Mouse (Mus musculus) midbrain, embryonic 12.5 days (tissue): Measurements from ENCODE around the gene Urb1. TPM values are rescaled to one million over a fixed set of nuclear protein-coding genes. Genes with fewer than 3 reads are reported as not detected.
"Not testable (repeated sequence)": the region's sequence is repeated elsewhere in the genome, so short reads cannot be mapped to it uniquely, and the experiment has no call there.

Experiments used
- ATAC-seq: fragments of 200-750 bp; cut with Nextera tagmentation; 2 replicates; pipeline ENCODE4 v1.8.0; 2017; ENCODE audit warnings: low read depth, moderate TSS enrichment, moderate library complexity; ENCODE audit not compliant: low FRiP score
- H3K27ac ChIP-seq: fragments of 300-500 bp; sonication (generic); replicated peaks from 2 replicates; pipeline ENCODE4 v1.5.1; 2016; ENCODE audit warnings: mild to moderate bottlenecking
- H3K27me3 ChIP-seq: fragments of 300-500 bp; sonication (generic); 2 replicates; pipeline ENCODE4 v1.6.1; 2016; ENCODE audit warnings: mild to moderate bottlenecking
- H3K36me3 ChIP-seq: fragments of 300-500 bp; sonication (generic); 2 replicates; pipeline ENCODE4 v1.6.1; 2016
- H3K4me1 ChIP-seq: fragments of 300-500 bp; sonication (generic); 2 replicates; pipeline ENCODE4 v1.6.1; 2016
- H3K4me2 ChIP-seq: fragments of 300-500 bp; sonication (generic); replicated peaks from 2 replicates; pipeline ENCODE4 v1.6.1; 2016; ENCODE audit warnings: mild to moderate bottlenecking, moderate library complexity
- H3K4me3 ChIP-seq: fragments of 300-500 bp; sonication (generic); 2 replicates; pipeline ENCODE4 v1.5.1; 2016; ENCODE audit warnings: mild to moderate bottlenecking
- H3K9ac ChIP-seq: fragments of 300-500 bp; sonication (generic); replicated peaks from 2 replicates; pipeline ENCODE4 v1.6.1; 2016; ENCODE audit warnings: mild to moderate bottlenecking, moderate library complexity
- H3K9me3 ChIP-seq: fragments of 300-500 bp; sonication (generic); 2 replicates; pipeline ENCODE4 v1.6.1; 2016; ENCODE audit warnings: mild to moderate bottlenecking
- WGBS: fragments of 180-500 bp; shearing (Covaris S2); methylation state at CpG from one replicate; pipeline ENCODE4 v1.1.7; 2016; 5-methylcytosine and 5-hydroxymethylcytosine counted together
- polyA plus RNA-seq: library from polyadenylated mRNA; unstranded; fragments of >200 nt; fragmentation: Nextera tagmentation; extraction: Ambion mirVana; gene quantifications from 2 replicates; pipeline ENCODE4 v1.2.1, GENCODE M21; 2016

Gene Urb1
- polyA plus RNA-seq, 1 experiment from 2014 or later, result 13.8 TPM

DNA sequence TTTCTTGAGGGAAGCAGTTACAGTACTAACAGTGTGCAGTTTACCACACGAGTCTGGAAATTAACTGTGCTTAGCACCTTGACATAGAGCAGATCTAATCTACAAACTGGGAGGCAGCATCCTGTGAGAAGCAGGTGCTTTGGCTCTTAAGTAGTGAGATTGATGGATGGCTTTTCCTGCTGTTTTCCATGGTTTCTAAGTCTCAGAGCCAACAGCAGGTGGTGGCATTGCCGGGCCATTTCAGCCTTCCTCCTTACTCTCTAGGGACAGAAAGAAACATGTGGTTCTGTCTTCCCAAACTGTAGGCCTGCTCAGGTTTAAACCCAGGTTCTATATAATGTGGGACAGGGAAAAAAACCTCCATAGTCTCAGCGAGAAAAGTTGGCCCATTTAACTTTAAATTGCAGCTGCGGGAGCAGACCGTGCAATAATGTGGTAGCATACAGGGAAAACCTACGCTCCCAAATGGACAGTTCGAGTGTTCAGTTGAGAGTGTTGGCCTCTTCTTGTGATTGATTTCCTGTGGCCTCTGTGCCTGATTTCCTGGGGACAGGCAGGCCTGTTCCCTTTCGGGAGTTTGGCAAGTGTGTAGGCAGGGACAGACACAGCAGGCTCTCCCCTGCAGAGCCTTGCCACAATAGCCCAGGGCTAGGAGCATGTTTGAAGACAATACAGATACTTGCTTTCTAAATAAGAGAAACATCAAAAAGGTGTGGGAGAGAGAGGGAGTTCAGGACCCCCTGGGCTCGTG, 23.0 kb upstream of the Urb1 start:
- H3K9me3 ChIP-seq, result no peaks in the 10 kb centered on the region
- no peak for ATAC-seq
- H3K9ac ChIP-seq, result no peak overlapping the region
- H3K4me3 ChIP-seq, result no peak overlapping the region
- H3K27ac ChIP-seq, result no peak overlapping the region
- peaks cover 70% of the 10 kb centered on the region for H3K27me3 ChIP-seq
- H3K4me2 ChIP-seq, result no peak overlapping the region
- peaks cover 34% of the 10 kb centered on the region for H3K4me1 ChIP-seq
- 27% methylated on average over 9 of the region's 9 CpGs for whole genome bisulfite sequencing
- no peaks in the 10 kb centered on the region for H3K36me3 ChIP-seq

DNA sequence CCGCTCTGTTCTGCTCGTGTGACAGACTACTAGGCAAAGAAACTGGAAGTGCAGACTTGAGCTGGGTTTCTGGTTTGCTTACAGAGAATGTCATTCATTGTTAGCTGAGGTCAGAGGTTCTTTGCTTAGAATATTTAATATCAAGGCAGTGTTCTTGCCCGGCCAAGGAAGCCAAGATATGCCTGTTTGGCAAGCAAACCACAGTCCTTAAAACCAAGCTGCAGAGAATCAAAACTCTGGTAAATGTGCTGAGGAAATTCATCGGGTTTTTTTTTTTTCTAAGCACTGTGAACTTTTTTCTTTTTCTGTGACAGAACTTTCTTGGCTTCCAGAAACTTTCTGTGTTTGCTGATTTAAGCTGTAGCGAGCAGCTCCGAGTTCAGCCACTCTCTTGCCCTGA, 22.3 kb upstream of the Urb1 start:
- no peaks in the 10 kb centered on the region for H3K36me3 ChIP-seq
- no peak for ATAC-seq
- H3K4me2 ChIP-seq, result 0 out of 2 replicates have a peak overlapping the region, but pooled peaks have one; percentile 1
- no peaks in the 10 kb centered on the region for H3K9me3 ChIP-seq
- peaks cover 72% of the 10 kb centered on the region for H3K27me3 ChIP-seq
- WGBS, result 42% methylated on average over 6 of the region's 6 CpGs
- H3K27ac ChIP-seq, result no peak overlapping the region
- no peak overlapping the region for H3K9ac ChIP-seq
- H3K4me1 ChIP-seq, result peaks cover 34% of the 10 kb centered on the region
- no peak overlapping the region for H3K4me3 ChIP-seq

DNA sequence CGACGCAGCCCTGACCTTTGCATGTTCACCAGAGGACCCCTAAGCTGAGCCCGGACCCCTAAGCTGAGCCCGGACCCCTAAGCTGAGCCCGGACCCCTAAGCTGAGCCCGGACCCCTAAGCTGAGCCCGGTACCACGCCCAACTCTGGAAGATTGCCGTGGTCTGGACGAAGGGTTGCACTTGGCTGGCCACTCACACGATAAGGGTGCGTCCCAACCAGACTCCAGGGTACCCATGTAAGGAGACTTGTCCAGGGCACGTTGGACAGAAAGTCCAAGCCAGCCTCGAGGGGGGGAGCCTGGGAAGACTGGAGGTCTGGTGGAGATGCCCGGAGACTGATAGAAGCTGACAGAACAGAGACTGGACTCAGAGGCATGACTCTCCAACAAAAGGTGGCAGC, 21.5 kb upstream of the Urb1 start:
- H3K4me1 ChIP-seq, result peaks cover 34% of the 10 kb centered on the region
- ATAC-seq, result no peak
- peak overlapping the region; percentile 47 for H3K4me3 ChIP-seq
- H3K27ac ChIP-seq, result no peak overlapping the region
- H3K27me3 ChIP-seq, result peaks cover 72% of the 10 kb centered on the region
- H3K36me3 ChIP-seq, result no peaks in the 10 kb centered on the region
- peak overlapping the region; percentile 87 for H3K4me2 ChIP-seq
- WGBS, result 29% methylated on average over 15 of the region's 15 CpGs
- H3K9me3 ChIP-seq, result no peaks in the 10 kb centered on the region
- H3K9ac ChIP-seq, result no peak overlapping the region

DNA sequence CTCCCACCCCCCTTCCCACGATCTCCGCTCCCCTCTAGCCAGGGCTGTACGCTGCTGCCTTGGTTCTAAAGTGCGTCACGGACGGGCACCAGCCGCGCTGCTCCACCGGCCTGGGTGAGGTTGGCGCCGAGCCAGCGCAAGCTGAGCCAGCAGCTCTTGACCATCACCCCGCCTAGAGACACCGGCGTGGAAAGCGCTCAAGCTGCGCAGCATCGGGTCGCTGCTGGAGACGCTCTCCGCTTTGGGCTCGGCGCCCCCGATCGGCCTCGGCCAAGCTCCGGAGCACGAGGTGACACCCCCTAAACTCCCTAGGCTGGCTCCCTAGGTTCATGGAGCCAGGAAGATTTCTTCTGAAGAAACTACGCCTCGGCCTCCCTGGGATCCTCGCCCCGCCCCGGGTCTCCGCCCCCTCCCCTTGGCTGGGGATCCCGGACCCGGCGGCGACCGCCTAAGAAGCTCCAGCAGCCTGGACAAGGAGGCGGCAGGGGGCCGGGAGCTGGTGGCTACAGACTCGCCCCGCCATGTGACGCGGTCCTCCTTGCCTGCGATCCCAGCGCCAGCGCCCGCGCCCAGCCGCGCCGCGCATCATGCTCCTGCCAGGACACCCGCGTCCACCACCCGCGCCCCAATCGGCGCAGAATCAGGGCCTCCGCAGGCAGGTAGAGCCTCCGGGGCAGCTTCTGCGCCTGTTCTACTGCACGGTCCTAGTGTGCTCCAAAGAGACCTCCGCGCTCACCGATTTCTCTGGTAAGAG, 20.6 kb upstream of the Urb1 start:
- no peak overlapping the region for H3K27ac ChIP-seq

DNA sequence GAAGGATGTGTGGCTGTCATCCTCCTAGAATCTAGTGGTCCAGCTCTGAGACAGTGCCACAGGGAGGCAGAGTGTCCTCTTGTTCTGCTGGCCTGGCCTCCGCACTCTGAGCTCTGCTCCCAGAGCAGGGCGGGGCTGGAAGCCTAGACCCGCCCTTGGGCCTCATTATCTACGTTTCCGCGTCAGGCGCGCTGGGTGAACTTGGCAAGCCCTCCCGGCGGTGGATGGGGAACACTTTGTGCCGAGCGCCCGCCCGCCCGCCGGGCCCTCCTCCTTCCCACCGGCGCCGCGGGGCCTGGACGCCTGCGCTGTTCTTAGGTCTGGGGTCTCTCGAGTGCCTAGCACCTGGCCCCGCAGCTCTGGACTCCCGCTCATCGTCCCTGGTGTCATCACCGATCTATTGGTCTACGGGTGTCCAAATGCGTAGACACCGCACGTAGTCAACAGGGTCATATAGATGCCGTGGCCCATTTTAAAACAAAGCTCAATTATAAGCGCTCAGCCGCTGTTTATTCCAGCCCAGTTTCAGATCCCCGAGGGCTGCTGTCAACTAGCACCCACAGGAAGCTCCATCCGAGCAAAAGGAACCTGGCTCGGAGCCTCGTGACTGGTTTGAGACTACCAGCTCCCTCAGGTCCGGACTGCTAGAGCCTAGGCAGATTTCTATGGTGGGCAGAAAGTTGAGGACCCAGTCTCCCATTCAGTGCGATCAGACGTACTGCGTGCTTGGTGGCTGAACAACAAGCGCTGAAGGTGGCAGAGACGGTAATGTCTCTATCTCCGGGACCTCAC, 19.9 kb upstream of the Urb1 start:
- H3K27ac ChIP-seq, result no peak overlapping the region
- peak overlapping the region; percentile 63 for H3K9ac ChIP-seq
- H3K27me3 ChIP-seq, result peaks cover 70% of the 10 kb centered on the region
- H3K4me3 ChIP-seq, result peak overlapping the region; percentile 47
- H3K9me3 ChIP-seq, result no peaks in the 10 kb centered on the region
- peak; percentile 71 for ATAC-seq
- WGBS, result under 1% methylated on average over 45 of the region's 45 CpGs
- H3K4me2 ChIP-seq, result peak overlapping the region; percentile 87
- H3K4me1 ChIP-seq, result peaks cover 34% of the 10 kb centered on the region
- no peaks in the 10 kb centered on the region for H3K36me3 ChIP-seq

More for the DNA sequence above, 20.6 kb upstream of the Urb1 start:
- H3K36me3 ChIP-seq, result no peaks in the 10 kb centered on the region
- H3K4me3 ChIP-seq, result peak overlapping the region; percentile 47
- H3K27me3 ChIP-seq, result peaks cover 72% of the 10 kb centered on the region
- peak overlapping the region; percentile 63 for H3K9ac ChIP-seq
- peak overlapping the region; percentile 87 for H3K4me2 ChIP-seq
- H3K4me1 ChIP-seq, result peaks cover 34% of the 10 kb centered on the region
- ATAC-seq, result peak; percentile 81
- 1% methylated on average over 67 of the region's 67 CpGs for WGBS
- H3K9me3 ChIP-seq, result no peaks in the 10 kb centered on the region

DNA sequence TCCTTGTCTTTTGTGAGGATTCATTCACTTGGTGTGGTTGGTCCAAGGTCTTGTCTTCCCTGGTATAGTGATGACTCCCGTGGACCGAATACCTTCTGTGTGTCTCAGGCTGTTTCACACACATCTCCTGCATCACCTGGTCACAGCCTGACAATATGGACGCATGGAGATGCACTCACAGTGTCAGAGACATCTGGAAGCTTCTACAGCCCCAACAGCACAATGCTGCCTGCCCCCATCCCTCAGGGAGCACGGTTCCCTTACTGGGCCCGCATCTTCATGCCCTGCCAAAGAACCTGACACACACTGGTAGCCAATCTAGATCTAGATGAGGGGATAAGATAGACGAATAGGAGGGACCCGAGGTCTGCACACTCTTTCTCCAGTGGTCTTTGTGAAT, 18.9 kb upstream of the Urb1 start:
- peaks cover 34% of the 10 kb centered on the region for H3K4me1 ChIP-seq
- peaks cover 64% of the 10 kb centered on the region for H3K27me3 ChIP-seq
- 79% methylated on average over 7 of the region's 7 CpGs for WGBS
- no peaks in the 10 kb centered on the region for H3K9me3 ChIP-seq
- ATAC-seq, result no peak
- H3K4me2 ChIP-seq, result no peak overlapping the region
- no peaks in the 10 kb centered on the region for H3K36me3 ChIP-seq
- no peak overlapping the region for H3K4me3 ChIP-seq
- H3K27ac ChIP-seq, result no peak overlapping the region
- H3K9ac ChIP-seq, result no peak overlapping the region

DNA sequence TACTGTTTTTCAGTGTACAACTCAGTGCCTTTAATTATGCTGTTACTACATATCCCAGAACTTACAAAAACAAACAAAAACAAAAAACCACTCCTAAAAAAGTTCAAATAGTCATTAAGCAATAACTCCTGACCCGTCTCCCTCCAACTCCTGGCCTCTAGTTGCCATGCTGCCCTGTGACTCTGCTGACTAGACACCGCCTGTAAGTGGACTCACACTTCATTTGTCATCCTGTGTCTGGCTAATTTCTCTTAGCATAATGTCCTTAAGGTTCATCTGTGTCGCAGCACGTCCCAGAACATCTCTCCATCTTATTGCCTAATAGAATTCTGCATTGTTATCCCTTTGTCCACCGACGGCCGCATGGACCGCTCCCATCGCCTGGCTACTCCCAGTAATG, 17.3 kb upstream of the Urb1 start:
- 85% methylated on average over 9 of the region's 9 CpGs for WGBS
- H3K4me1 ChIP-seq, result peaks cover 23% of the 10 kb centered on the region
- no peak overlapping the region for H3K4me2 ChIP-seq
- no peaks in the 10 kb centered on the region for H3K36me3 ChIP-seq
- H3K9ac ChIP-seq, result no peak overlapping the region
- no peak for ATAC-seq
- H3K27me3 ChIP-seq, result peaks cover 49% of the 10 kb centered on the region
- no peaks in the 10 kb centered on the region for H3K9me3 ChIP-seq
- H3K4me3 ChIP-seq, result no peak overlapping the region
- H3K27ac ChIP-seq, result no peak overlapping the region

DNA sequence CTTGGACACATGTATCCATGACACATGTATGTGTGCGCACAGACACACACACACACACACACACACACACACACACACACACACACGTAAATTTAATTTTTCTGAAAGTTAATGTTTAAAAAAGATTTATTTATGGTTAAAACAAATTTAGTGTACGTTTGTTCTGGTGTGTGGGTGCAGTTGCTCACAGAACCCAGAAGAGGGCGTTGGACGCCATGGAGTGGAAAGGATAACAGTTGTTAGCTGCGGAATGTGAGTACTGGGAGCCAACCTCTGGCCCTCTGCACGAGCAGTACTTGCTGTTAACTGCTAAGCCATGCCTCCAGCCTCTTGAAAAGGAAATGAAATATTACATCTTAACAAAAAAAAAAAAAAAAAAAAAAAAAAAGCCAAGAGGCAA, 16.2 kb upstream of the Urb1 start, which contains the start of gene Eva1c:
TSS of gene Eva1c (plus strand) at position 263 of the 400 bp plus-strand sequence.
- no peak within 1 kb of the TSS for H3K4me2 ChIP-seq
- WGBS, result 69% methylated on average over 7 of the region's 7 CpGs
- no peak within 1 kb of the TSS for H3K9ac ChIP-seq
- H3K36me3 ChIP-seq, result no peaks in the 10 kb centered on the region
- no peak within 1 kb of the TSS for H3K27ac ChIP-seq
- no peaks in the 10 kb centered on the region for H3K9me3 ChIP-seq
- H3K4me3 ChIP-seq, result no peak within 1 kb of the TSS
- ATAC-seq, result no peak
- peaks cover 14% of the 10 kb centered on the region for H3K4me1 ChIP-seq
- H3K27me3 ChIP-seq, result peaks cover 38% of the 10 kb centered on the region

DNA sequence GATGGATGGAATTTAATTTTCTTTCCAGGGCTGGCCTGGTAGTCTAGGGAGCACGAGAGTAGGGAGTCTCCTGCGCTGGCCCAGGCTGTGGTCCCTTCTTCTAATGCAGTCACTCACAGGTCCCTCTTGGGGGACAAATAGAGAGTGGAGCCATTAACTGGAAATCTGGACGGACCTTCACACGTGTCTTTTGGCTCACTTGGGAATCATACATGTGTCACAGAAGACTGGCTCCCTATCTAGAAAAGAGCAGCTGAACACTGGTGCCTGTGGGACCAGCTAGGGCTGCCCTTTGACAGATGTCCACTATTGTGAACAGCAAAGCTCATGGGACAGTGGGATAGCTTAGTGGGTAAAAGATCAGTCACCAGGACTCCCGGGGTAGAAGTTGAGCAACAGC, 15.8 kb upstream of the Urb1 start:
- Histone ChIP-seq H3K4me3 (no peak overlapping the region), H3K4me1 (peaks cover 10% of the 10 kb centered on the region), H3K9ac (no peak overlapping the region), H3K4me2 (no peak overlapping the region), H3K9me3 (no peaks in the 10 kb centered on the region), H3K27me3 (peaks cover 34% of the 10 kb centered on the region), H3K27ac (no peak overlapping the region), H3K36me3 (no peaks in the 10 kb centered on the region)
- ATAC-seq, result no peak
- 75% methylated on average over 5 of the region's 5 CpGs for WGBS

DNA sequence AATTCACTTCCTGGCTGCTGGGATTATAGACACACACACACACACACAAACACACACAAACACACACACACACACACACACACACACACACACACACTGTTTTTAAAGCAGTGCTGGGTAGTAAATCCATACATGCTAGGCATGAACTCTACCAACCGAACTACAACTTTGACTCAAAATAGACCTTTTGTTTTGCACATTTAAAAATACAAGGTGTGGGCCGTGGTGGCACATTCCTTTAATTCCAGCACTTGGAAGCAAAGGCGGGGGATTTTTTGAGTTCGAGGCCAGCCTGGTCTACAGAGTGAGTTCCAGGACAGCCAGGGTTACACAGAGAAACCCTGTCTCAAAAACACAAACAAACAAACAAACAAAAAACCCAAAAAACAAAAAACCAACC, 13.8 kb upstream of the Urb1 start:
- H3K4me3 ChIP-seq, H3K9me3 ChIP-seq, H3K27ac ChIP-seq, H3K36me3 ChIP-seq, H3K4me1 ChIP-seq, H3K4me2 ChIP-seq, ATAC-seq, H3K9ac ChIP-seq: not testable (repeated sequence)
- WGBS, result 76% methylated on average over 4 of the region's 4 CpGs
- peaks cover 14% of the 10 kb centered on the region for H3K27me3 ChIP-seq

DNA sequence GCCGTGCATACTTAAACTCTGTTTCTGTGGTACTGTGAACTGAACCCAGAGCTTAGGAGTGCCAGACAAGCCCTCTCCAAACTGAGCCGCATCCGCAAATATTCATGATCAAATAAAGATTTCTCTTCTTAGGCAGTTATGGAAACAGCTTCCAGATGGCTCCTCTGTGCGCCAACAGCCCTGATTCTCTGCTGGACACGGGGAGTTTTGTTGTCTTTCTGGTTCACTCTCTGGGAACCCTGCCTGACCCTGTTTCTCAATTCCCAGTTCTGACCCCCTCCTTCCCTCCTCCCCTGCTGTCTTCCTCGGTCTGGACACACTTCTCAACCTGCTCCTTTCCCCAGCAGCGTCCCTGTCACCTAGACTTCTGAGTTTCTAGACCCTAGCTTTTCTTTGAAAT, 12.8 kb upstream of the Urb1 start:
- no peak for ATAC-seq
- Histone ChIP-seq H3K27me3 (peaks cover 4% of the 10 kb centered on the region), H3K27ac (no peak overlapping the region), H3K4me2 (no peak overlapping the region), H3K9ac (no peak overlapping the region), H3K36me3 (no peaks in the 10 kb centered on the region), H3K9me3 (no peaks in the 10 kb centered on the region), H3K4me1 (no peaks in the 10 kb centered on the region), H3K4me3 (no peak overlapping the region)
- WGBS, result 69% methylated on average over 7 of the region's 7 CpGs
